In the genomic region with DNA sequence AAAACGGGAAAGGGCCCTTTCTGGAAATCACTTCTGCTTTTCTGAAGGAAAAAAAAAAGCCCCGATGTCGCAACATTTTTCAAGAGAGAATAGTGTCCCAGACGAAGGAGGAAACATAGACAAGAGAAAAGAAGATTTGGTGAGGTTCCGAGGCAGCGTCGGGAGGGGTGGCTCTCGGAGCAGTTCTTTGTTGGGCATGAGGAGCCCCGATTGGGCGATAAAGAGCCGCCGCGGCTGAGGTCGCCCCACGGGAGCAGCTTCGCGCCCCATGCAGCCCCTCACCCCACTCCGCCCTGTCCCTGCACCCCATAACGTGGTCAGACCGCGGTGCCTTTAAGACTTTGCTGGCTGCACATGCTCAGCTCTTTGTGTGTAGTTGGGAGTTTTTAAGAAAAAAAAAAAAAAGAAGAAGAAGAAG, we compare ENCODE assay signal across 8 mouse cellular contexts. TPM values are rescaled to one million over a fixed set of nuclear protein-coding genes. Genes with fewer than 3 reads are reported as not detected.
DNase-seq lines count a peak whose midpoint lies in the region; ATAC-seq and TF ChIP-seq lines count a peak whose summit lies in the region.

No protein-coding gene starts in this region.

- no peak for TF ChIP-seq POLR2A in bone marrow, adult 2 months (IDR thresholded peaks at IDR 0.05; ENCODE audit: borderline replicate concordance, control insufficient read depth, low read depth, low read length)
- TF ChIP-seq POLR2A in myocyte (IDR thresholded peaks at IDR 0.05; ENCODE audit: insufficient read length, low read depth): no peak

- DNase-seq in layer of hippocampus, adult 2 months (ENCODE audit: low spot score in 2 of 2): peak in 1 of 2 experiments; percentile 36
- DNase-seq in layer of hippocampus, adult 11-12 months (ENCODE audit: low spot score): no peak
- peak; percentile 72 for DNase-seq in forebrain, embryonic 14.5 days (ENCODE audit: low spot score)
- DNase-seq in liver: peak; percentile 61
- no peak for DNase-seq in ovary, postnatal 36 days (ENCODE audit: low spot score)
- no peak for DNase-seq in spleen, adult 12 weeks (ENCODE audit: low spot score)

- peak overlapping the region; percentile 93 for H3K9ac ChIP-seq in forebrain, embryonic 14.5 days (ENCODE audit: low read length)

- H3K27me3 ChIP-seq in forebrain, embryonic 14.5 days (replicated peaks; ENCODE audit: control insufficient read depth, insufficient read depth, low read length): no peaks in the 10 kb centered on the region
- no peaks in the 10 kb centered on the region for H3K27me3 ChIP-seq in myocyte (ENCODE audit: control insufficient read depth, insufficient read depth, insufficient read length)

- no peak for TF ChIP-seq CTCF in layer of hippocampus, adult 2 months (conservative IDR thresholded peaks at IDR 0.05)
- TF ChIP-seq CTCF in bone marrow, adult 2 months (IDR thresholded peaks at IDR 0.05; ENCODE audit: control insufficient read depth, insufficient read depth, low read length): no peak

- no peaks in the 10 kb centered on the region for H3K36me3 ChIP-seq in forebrain, embryonic 14.5 days (ENCODE audit: control insufficient read depth, insufficient read depth, low read length)
- H3K36me3 ChIP-seq in myocyte (ENCODE audit: control insufficient read depth, insufficient read depth): no peaks in the 10 kb centered on the region

- no peaks in the 10 kb centered on the region for H3K4me1 ChIP-seq in bone marrow, adult 2 months (ENCODE audit: control insufficient read depth, insufficient read depth, low read length)
- H3K4me1 ChIP-seq in forebrain, embryonic 14.5 days (ENCODE audit: control insufficient read depth, insufficient read depth, low read length): peaks cover 28% of the 10 kb centered on the region

- peak overlapping the region; percentile 75 for H3ac ChIP-seq in myocyte (ENCODE audit: control insufficient read depth, insufficient read length)

- H3K9me3 ChIP-seq in forebrain, embryonic 14.5 days (replicated peaks; ENCODE audit: control insufficient read depth, low read length): no peaks in the 10 kb centered on the region

- no peaks in the 10 kb centered on the region for H3K79me2 ChIP-seq in myocyte (ENCODE audit: control insufficient read depth, insufficient read depth)

- under 1% methylated on average over 21 of the region's 21 CpGs for WGBS in bone marrow, adult 2 months
- 0% methylated on average over 21 of the region's 21 CpGs for WGBS in forebrain, embryonic 14.5 days

- H3K4me2 ChIP-seq in forebrain, embryonic 14.5 days (ENCODE audit: low read length): peak overlapping the region; percentile 98
- peak overlapping the region; percentile 89 for H3K4me2 ChIP-seq in myocyte (ENCODE audit: low read depth)

- H3K4me3 ChIP-seq in layer of hippocampus, adult 2 months: peak overlapping the region; percentile 88
- H3K4me3 ChIP-seq in bone marrow, adult 2 months (replicated peaks; ENCODE audit: control insufficient read depth, low read depth, low read length): peak overlapping the region; percentile 95
- H3K4me3 ChIP-seq in forebrain, embryonic 14.5 days (ENCODE audit: low read depth, low read length): peak overlapping the region; percentile 96
- H3K4me3 ChIP-seq in myocyte: peak overlapping the region; percentile 59

- peak; percentile 32 for ATAC-seq in forebrain, embryonic 14.5 days

- peak overlapping the region; percentile 97 for H3K27ac ChIP-seq in layer of hippocampus, adult 2 months
- H3K27ac ChIP-seq in bone marrow, adult 2 months (ENCODE audit: control insufficient read depth, insufficient read depth, low read depth, low read length, poor library complexity): peak overlapping the region; percentile 99
- H3K27ac ChIP-seq in forebrain, embryonic 14.5 days (ENCODE audit: low read depth, low read length): peak overlapping the region; percentile 97

TF ChIP-seq in myocyte, 11 proteins besides CTCF, POLR2A, EP300 and RAD21:
- TF ChIP-seq E2F4 (IDR thresholded peaks at IDR 0.05; ENCODE audit: insufficient read depth) (no peak), MYOG (IDR thresholded peaks at IDR 0.05; ENCODE audit: control insufficient read depth in 1 of 3, insufficient read depth in 1 of 3, insufficient read length in 2 of 3, low read depth in 2 of 3) (no peak), POLR2AphosphoS2 (IDR thresholded peaks at IDR 0.05; ENCODE audit: insufficient read length, low read depth) (no peak), TCF3 (IDR thresholded peaks at IDR 0.05; ENCODE audit: insufficient read length, low read depth) (no peak), TCF12 (IDR thresholded peaks at IDR 0.05; ENCODE audit: insufficient read depth, poor library complexity, severe bottlenecking) (no peak), MYOD1 (IDR thresholded peaks at IDR 0.05; ENCODE audit: control insufficient read depth in 1 of 3, insufficient read length in 2 of 3, low read depth in 2 of 3) (no peak), SRF (IDR thresholded peaks at IDR 0.05; ENCODE audit: control insufficient read depth, insufficient read length, low read depth) (no peak), MAX (IDR thresholded peaks at IDR 0.05; ENCODE audit: low read depth) (no peak), CEBPB (IDR thresholded peaks at IDR 0.05; ENCODE audit: insufficient read depth, poor library complexity, severe bottlenecking) (no peak; the same call in 1 of the 2 replicates), REST (IDR thresholded peaks at IDR 0.05; ENCODE audit: insufficient read depth, insufficient read length) (no peak), USF1 (IDR thresholded peaks at IDR 0.05; ENCODE audit: low read depth) (no peak)

RNA-seq across cellular contexts. Expression of gene Atrnl1, which starts 0.8 kb away (rescaled TPM):
- 10 to 100 TPM; 67.2 to 69.7 TPM for total RNA-seq in layer of hippocampus, adult 2 months (2021)
- 1.4 and 4.2 TPM in 2 replicates for polyA plus RNA-seq in bone marrow, adult 2 months (2011; ENCODE audit: insufficient read depth, insufficient read length, low replicate concordance, missing spikeins)
- 6.9 TPM in 2 replicates for polyA plus RNA-seq in forebrain, embryonic 14.5 days (2014; fragmentation: Nextera tagmentation; extraction: Ambion mirVana)
- 5.4 TPM for polyA plus RNA-seq in myocyte (2012; fragmentation: generic; extraction: Trizol)

Comparison
In these comparisons a context has a peak if more than half of its experiments do, and no peak if none do; other contexts are left out.
1. DNase-seq: peak in forebrain, embryonic 14.5 days (single experiment) and liver (single experiment); none in layer of hippocampus, adult 11-12 months (single experiment), ovary, postnatal 36 days (single experiment) and spleen, adult 12 weeks (single experiment).
2. Peak in every context shown above with its lines, with median percentiles within 50 percentile points of each other: H3K27ac ChIP-seq and H3K4me3 ChIP-seq.